Mouse (Mus musculus) embryonic fibroblast, embryonic 13.5 days (primary cell): ENCODE measurements at regions not wholly inside any gene's neighbourhood (a gene's known extent, or its start where the extent isn't known, plus 50 kb on each side); places are given as distances from the start of the nearest gene placed in this dataset.

Experiments used
- CTCF ChIP-seq: IDR thresholded peaks from 2 replicates; pipeline ENCODE4 v1.5.1; 2011; ENCODE audit warnings: mild to moderate bottlenecking, control low read depth, low read length, moderate library complexity, borderline replicate concordance; ENCODE audit not compliant: insufficient read depth
- POLR2A ChIP-seq: IDR thresholded peaks from 2 replicates; pipeline ENCODE4 v1.6.1; 2011; ENCODE audit warnings: low read depth, mild to moderate bottlenecking, control low read depth, low read length, moderate library complexity

- TF ChIP-seq CTCF (no peak), POLR2A (no peak)
Measured at GRCm38 (mm10) chr4:33571351-33571750, 261.2 kb downstream of the Rngtt start.
